32 mouse cellular contexts compared by ENCODE assay signal in the genomic region with DNA sequence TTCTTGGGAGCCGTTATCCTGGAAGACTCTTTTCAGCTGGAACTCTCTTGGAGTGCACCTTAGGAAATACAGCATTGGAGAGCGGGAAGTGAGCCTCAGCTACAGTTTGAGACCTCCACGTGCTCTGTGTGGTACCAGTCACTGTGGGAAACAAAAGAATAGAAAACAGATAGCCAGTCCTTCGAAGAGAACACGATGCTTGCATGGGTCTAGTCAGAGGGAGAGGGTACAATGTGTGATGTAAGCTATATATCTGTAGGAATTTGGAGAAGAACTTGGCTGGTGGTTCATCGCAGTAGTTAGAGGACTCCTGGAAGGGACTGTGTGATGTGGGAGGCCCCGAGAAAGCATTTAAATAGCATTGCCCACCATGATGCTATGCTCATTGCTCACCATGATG.
"Had no signal": no experiment of that assay in that cellular context is flagged by ENCODE, and none has a peak within 500 bp of the region (broad histone marks: within the 10 kb centered on the region; RNA-seq: fewer than 3 reads in every experiment).

No protein-coding gene starts in this region.

- H3K27ac ChIP-seq: limb, embryonic 10.5 days; limb, embryonic 12.5 days; limb, embryonic 13.5 days; limb, embryonic 15.5 days; liver, embryonic 12.5 days; liver, embryonic 13.5 days; liver, embryonic 14.5 days; liver, embryonic 15.5 days; lung, embryonic 15.5 days; macrophage; midbrain, embryonic 10.5 days; midbrain, embryonic 12.5 days; midbrain, embryonic 13.5 days; midbrain, embryonic 15.5 days; neural tube, embryonic 12.5 days had no signal

- H3K27me3 ChIP-seq: limb, embryonic 12.5 days; limb, embryonic 13.5 days; limb, embryonic 15.5 days; liver, embryonic 12.5 days; liver, embryonic 13.5 days; liver, embryonic 15.5 days; lung, embryonic 15.5 days; megakaryocyte, embryonic 14.5 days; midbrain, embryonic 12.5 days; midbrain, embryonic 13.5 days; midbrain, embryonic 15.5 days; neural tube, embryonic 12.5 days had no signal

- ATAC-seq: liver, embryonic 12.5 days; liver, postnatal 0 days; lung, postnatal 0 days; midbrain, embryonic 13.5 days; midbrain, embryonic 15.5 days; midbrain, embryonic 16.5 days had no signal

- H3K9ac ChIP-seq: limb, embryonic 12.5 days; limb, embryonic 13.5 days; limb, embryonic 15.5 days; liver, embryonic 12.5 days; liver, embryonic 13.5 days; liver, embryonic 14.5 days; liver, embryonic 15.5 days; liver, postnatal 0 days; lung, embryonic 14.5 days; lung, embryonic 15.5 days; midbrain, embryonic 12.5 days; midbrain, embryonic 13.5 days; midbrain, embryonic 15.5 days; neural tube, embryonic 12.5 days had no signal

- H3K36me3 ChIP-seq: limb, embryonic 10.5 days; limb, embryonic 12.5 days; limb, embryonic 13.5 days; limb, embryonic 15.5 days; liver, embryonic 12.5 days; liver, embryonic 13.5 days; liver, embryonic 15.5 days; lung, embryonic 15.5 days; midbrain, embryonic 10.5 days; midbrain, embryonic 12.5 days; midbrain, embryonic 13.5 days; midbrain, embryonic 15.5 days; neural tube, embryonic 12.5 days had no signal

- H3K4me3 ChIP-seq: limb, embryonic 10.5 days; limb, embryonic 12.5 days; limb, embryonic 13.5 days; limb, embryonic 15.5 days; liver, embryonic 12.5 days; liver, embryonic 13.5 days; liver, embryonic 15.5 days; lung, embryonic 15.5 days; megakaryocyte, embryonic 14.5 days; midbrain, embryonic 10.5 days; midbrain, embryonic 12.5 days; midbrain, embryonic 13.5 days; midbrain, embryonic 15.5 days; myocyte; neural tube, embryonic 12.5 days had no signal

- H3K4me2 ChIP-seq: limb, embryonic 12.5 days; limb, embryonic 13.5 days; limb, embryonic 15.5 days; liver, embryonic 11.5 days; liver, embryonic 12.5 days; liver, embryonic 13.5 days; liver, embryonic 15.5 days; lung, embryonic 14.5 days; lung, embryonic 15.5 days; midbrain, embryonic 11.5 days; midbrain, embryonic 12.5 days; midbrain, embryonic 13.5 days; midbrain, embryonic 15.5 days; neural tube, embryonic 12.5 days had no signal

- H3K4me1 ChIP-seq: limb, embryonic 10.5 days; limb, embryonic 12.5 days; limb, embryonic 13.5 days; limb, embryonic 15.5 days; liver, embryonic 12.5 days; liver, embryonic 13.5 days; liver, embryonic 15.5 days; lung, embryonic 15.5 days; megakaryocyte, embryonic 14.5 days; midbrain, embryonic 13.5 days; midbrain, embryonic 15.5 days; neural tube, embryonic 12.5 days had no signal

- DNase-seq: left cerebral cortex, postnatal 4 days; liver; liver, embryonic 13.5 days; liver, postnatal 0 days; lung, adult 18-20 months; lung, adult 2 months; lung, embryonic 14.5 days; lung, postnatal 10 days; lung, postnatal 14 days; lung, postnatal 36 days; lung, postnatal 4 days; midbrain, embryonic 14.5 days had no signal

- H3K9me3 ChIP-seq: limb, embryonic 10.5 days; limb, embryonic 12.5 days; limb, embryonic 13.5 days; limb, embryonic 15.5 days; liver, embryonic 13.5 days; liver, embryonic 15.5 days; lung, embryonic 15.5 days; midbrain, embryonic 10.5 days; midbrain, embryonic 12.5 days; midbrain, embryonic 13.5 days; midbrain, embryonic 15.5 days; neural tube, embryonic 12.5 days had no signal
